Mouse (Mus musculus): Measurements from ENCODE around the gene Eif4enif1. TPM values are rescaled to one million over a fixed set of nuclear protein-coding genes. Genes with fewer than 3 reads are reported as not detected.
"Not testable (repeated sequence)": the region's sequence is repeated elsewhere in the genome, so short reads cannot be mapped to it uniquely, and the experiment has no call there.

Eif4enif1 gene
- total RNA-seq, 2 experiments from 2014 or later = 45.8 to 53.6 TPM

DNA sequence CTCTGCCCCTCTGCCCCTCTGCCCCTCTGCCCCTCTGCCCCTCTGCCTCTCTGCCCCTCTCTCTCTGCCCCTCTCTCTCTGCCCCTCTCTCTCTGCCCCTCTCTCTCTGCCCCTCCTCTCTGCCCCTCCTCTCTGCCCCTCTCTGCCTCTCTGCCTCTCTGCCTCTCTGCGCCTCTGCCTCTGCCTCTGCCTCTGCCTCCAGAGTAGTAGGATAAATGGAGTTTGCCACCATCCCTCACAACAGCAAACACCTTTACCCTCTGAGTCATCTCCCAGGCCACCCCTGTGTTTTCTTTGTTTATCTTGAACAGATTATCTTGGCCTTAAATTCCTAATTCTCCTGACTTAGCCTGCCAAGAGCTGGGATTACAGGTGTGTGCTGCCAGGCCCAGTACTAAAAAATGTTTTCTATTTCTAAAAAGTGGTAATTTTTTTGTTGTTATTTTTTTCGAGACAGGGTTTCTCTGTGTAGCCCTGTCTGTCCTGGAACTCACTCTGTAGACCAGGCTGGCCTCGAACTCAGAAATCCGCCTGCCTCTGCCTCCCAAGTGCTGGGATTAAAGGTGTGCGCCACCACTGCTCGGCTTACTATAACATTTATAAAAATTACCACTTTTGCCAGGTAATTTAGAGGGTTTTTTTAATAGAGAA lies 21.6 kb upstream of the Eif4enif1 start:
- not testable (repeated sequence) for DNase-seq (ENCODE audit: low spot score in 2 of 2)

DNA sequence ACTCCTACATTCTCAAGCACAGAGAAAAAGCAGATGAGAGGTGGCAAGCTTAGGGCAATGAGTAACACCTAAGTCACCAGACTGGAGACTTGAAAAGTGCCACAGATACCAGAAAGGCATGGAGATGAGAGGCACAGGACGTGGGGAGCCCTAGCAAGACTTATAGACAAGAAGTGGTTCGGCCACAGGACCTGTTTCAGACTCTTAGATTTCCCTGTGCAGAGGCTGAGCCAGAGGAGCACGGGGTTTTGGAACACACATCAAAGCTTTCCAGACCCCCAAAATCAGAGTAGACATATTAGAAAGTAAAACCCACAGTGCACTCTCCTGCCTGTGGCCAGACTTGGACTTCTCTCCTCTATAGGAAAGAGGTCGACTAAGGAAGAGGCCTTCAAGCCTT lies 20.9 kb upstream of the Eif4enif1 start:
- peak; percentile 87 to 95 for DNase-seq (ENCODE audit: low spot score in 2 of 2)

DNA sequence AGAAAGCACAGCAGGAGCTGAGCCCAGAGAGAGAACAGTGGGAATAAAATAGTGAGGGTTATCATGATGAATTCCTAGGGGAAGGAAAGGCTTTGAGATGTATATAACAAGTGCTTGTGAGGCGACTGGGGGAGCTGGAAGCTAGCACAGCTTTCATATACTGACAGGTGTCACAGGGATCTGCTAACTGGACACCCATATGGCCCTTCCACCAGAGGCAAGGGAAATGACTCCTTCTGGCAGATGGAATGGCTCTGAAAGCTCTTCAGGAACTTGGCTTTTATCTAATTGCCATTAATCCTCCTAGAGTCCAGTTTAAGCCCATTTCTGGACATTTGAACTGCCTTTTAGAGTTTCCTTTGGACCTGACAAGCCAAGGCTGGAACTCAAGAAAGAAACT lies 20.2 kb upstream of the Eif4enif1 start:
- DNase-seq (ENCODE audit: low spot score in 2 of 2) = not testable (repeated sequence)

DNA sequence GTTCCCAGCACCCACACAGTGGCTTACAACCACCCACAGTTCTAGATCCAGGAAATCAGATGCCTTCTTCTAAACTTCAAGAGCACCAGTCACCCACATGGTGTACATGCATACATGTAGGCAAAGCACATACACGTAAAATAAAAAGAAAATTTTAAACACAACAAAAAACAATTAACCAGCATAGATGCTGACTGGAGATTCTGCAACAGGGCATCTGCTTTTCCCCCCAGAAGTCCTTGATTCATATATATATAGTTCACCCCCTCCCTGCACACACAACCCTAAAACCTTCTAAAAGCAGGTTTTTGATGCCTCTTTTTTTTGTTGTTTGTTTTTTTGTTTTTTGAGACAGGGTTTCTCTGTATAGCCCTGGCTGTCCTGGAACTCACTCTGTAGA lies 19.5 kb upstream of the Eif4enif1 start:
- DNase-seq (ENCODE audit: low spot score in 2 of 2) = peak; percentile 31 to 32

DNA sequence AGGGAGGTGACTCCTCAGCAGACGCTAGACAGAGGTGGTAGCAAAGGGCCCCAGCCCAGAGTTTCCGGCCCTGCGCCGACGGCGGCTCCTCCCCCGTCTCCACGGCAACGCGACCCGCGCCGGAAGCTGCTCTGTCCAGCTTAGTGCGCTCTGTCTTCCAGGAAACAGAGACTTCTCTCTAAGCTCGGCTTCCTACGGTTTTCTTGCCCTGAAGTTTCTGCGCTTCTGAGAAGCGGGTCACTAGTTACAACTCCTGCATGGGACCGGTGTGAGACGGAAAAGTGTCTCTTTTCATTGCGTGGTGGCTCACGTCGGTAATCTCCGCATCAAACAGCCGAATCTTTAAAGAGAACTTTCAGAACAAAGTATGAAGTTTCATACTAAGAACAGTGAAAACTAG lies 8.8 kb upstream of the Eif4enif1 start, which contains the start of gene Sfi1:
Sfi1 (minus strand) TSS at position 101 of the 400 bp plus-strand sequence.
- no peak for DNase-seq (ENCODE audit: low spot score in 2 of 2)

DNA sequence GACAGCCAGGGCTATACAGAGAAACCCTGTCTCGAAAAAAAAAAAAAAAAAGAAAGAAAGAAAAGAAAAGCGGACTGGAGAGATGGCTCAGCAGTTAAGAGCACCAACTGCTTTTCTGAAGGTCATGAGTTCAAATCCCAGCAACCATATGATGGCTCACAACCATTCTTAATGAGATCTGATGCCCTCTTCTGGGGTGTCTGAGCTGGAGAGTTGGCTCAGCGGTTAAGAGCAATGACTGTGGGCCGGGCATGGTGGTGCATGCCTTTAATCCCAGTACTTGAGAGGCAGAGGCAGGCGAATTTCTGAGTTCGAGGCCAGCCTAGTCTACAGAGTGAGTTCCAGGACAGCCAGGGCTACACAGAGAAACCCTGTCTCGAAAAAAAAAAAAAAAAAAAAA lies 1.6 kb upstream of the Eif4enif1 start:
- DNase-seq (ENCODE audit: low spot score in 2 of 2) = not testable (repeated sequence)

DNA sequence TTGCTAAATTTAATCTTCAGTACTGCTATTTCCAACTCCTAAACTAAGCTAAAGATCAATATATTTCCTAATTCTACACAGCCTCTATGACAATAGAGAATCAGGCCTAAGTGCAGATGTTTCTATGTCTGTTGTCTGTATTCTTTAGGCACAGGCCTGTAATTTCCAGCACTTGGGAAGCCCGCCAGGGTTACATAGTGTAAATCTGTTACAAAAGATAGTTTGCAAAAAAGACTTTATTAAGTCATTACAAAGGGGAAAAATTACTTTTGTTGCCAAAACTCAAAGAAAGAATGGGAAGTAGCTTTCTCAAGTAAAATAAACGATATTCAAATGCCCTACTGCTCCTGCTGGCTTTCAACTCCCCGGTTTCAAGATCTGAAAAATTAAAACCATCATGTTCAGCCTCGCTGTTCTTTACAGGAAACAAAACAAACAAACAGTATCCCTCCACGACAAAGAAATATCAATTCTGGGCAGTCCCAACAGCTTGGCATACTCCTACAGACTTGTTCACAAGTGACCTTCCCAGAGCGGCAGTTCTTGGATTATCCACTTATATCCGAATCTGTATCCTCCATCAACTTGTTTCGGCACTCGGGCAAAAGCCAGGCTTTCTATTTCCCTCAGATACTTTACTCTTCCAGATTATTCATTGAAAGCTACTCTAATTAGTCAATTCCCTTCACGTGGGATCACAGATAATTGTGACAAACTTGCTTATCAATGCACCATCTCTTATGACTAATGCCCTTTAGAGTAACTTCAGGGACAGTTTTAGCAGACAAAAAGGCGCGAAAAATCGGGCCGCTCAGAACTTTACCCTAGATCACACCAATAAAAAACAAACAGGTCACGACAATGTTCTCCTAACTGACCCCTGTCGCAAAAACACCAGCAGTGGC lies 614 bp upstream of the Eif4enif1 start:
- peak in 1 of 2 experiments; percentile 38 for DNase-seq (ENCODE audit: low spot score in 2 of 2)

DNA sequence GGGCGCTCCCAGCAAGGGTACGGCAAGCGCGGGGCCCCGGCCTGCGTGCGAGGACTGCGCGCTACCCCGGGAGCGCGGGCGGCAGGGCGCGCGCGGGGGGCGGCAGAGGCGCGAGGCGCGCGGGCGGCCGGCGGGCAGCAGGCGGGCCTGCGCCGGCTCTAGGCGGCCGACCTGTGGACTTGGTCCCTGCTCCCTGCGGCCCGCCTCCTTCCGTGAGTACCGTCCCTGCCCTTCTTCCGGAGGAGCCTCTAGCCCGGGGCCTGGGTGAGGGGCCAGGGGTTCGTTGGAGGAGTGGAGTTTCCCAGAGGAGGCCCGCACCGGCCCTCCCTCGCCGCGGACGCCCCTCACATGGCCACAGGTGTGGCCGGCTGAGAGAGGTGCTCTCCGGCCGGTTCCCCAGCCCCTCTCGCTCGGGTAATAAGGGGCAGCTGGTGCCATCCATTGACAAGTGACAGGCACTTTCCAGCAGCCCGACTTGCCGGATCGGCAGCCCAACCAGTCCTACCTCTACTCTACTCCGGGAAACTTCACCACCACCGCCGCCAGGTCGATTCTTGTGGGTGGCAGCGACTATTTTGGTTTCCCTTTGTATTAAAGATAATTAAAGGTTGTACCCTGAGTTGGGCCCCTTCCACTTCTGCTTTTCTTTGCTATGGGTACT lies 719 bp downstream of the Eif4enif1 start:
- DNase-seq (ENCODE audit: low spot score in 2 of 2) = peak; percentile 24 to 61

DNA sequence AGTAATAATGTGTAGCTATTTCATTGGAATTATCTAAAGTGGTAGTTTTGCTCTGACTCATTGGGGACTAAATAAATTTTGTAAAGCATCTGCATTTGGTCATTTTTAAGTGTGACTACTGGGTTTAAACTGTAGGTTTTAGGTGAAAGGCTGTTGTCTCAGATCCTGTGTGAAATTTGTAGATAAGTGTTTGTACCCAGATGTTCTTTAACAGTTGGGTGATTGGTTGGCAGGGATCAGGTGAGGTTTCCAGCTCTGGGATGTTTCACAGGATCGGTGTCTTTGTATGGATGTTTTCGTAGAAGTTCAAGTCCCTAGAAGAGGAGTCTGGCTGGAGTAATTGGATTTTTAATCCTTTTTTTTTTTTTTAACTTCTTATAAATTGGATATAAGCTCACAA lies 1.6 kb downstream of the Eif4enif1 start:
- DNase-seq (ENCODE audit: low spot score in 2 of 2) = no peak

DNA sequence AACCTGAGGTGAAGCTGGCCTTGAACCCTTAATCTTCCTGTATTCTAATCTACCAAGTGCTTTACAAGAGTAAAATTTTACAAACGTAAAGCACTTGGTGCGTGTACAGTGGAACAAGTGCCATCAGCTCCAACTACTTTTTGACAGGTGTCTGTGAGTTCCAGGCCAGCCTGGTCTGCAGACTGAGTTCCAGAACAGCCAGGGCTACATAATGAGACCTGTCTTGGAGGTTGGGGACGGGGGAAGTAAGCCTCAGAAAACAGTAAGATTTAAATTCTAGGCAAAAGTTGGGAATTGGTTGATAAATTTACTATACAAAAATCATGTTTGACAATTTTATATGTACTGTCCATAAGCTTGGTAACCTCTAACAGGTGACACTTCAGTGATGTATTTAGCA lies 3.0 kb downstream of the Eif4enif1 start:
- no peak for DNase-seq (ENCODE audit: low spot score in 2 of 2)

DNA sequence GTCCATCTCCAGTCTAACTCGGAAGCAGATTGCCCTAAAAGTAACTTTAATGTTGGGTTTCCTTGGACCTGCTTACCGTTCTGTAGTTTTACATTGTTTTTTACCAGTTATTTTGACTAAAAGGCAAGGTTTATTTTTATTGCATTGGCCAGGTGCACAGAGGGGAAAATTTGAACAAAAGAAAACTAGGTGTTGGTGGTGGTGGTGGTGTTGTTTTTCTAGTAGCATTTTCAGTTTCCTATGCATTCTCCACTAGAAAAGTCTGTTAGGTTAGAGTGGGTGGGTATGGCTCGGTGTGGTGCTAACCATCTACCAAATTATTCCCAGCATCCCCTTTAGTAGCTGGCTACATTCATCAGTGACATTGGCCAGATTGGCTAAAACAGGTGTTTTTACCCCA lies 4.6 kb downstream of the Eif4enif1 start:
- DNase-seq (ENCODE audit: low spot score in 2 of 2) = no peak

DNA sequence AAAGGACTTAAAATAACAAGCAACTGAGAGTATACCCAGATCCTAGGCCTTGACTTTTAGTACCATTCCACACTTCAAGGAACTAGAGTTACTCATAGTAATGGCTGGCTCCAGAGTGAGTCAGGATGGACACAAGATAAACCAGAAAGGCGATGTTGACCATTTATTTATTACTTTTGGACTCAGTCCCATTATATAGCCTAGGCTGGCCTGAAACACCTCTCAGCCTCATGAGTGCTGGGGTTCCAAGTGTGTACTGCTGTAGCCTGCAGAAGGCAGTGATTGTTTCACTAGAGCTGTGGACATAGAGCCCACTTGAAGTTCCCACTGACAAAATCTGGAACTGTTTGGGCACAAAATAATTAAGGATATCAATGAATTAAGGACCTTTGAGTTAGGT lies 10.3 kb downstream of the Eif4enif1 start:
- no peak for DNase-seq (ENCODE audit: low spot score in 2 of 2)

DNA sequence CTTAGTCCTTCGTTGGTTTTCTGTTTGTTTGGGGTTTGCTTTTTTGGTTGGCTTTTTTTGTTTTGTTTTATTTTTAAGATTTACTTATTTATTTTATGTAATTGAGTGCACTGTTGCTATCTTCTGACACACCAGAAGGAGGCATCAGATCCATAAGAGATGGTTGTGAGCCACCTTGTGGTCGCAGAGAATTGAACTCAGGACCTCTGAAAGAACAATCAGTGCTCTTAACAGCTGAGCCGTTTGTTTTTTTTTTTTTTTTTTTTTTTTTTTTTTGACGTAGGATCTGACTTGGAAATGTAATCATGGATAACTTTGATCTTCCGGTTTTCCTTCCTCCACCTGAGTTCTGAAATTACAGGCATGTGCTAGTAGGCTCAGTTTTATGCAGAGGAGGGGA lies 20.9 kb downstream of the Eif4enif1 start:
- no peak for DNase-seq (ENCODE audit: low spot score in 2 of 2)

DNA sequence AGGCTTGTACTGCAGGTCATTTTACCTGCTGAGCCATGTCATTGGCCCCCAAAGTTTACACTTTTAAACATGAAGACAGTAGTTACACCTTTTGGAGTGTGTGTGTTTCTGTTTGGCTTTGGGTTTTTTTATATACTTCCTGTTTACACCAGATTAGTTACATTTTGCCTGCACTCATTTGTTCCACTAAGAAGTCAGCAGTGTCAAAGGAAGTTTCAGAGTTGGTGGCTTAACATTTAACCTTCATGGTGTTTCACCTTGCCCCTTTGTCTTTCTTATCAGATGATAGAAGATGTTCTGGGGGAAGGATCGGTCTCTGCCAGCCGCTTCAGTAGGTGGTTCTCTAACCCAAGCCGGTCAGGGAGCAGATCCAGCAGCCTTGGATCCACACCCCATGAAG lies 24.9 kb downstream of the Eif4enif1 start:
- no peak for DNase-seq (ENCODE audit: low spot score in 2 of 2)

DNA sequence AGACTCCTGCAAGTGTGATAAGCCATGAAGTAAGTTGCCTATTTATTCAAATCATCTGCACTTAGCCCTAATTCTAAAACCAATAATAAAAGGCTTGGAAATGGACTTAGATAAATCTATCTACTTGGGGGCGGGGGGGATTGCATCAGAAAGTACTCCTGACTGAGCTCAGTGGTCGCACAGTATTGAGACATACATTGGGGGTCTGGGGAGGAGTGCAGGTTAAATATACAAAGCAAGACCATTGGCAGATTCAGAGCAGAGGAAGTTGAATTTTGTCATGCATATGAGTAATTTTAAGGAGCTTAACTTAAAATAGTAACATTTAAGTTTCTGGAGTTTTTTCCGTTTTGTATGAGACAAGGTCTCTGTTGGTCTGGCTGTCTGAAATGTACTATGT lies 30.1 kb downstream of the Eif4enif1 start:
- no peak for DNase-seq (ENCODE audit: low spot score in 2 of 2)

DNA sequence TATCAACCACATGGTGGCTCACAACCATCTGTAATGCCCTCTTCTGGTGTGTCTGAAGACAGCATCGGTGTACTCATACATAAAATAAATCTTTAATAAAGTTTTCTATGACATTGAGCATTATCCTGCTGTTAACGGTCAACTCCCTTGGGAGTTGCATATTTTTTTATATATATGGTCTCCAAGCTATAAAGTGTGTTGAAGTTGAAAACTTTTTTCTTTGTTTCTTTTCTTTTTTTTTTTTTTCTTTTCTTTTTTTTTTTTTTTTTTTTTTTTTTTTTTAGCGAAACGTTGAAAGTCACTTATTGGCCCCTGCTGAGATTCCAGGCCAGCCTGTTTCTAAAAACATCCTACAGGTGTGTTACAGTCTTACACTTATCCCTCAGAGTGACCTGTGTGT lies 31.5 kb downstream of the Eif4enif1 start:
- DNase-seq (ENCODE audit: low spot score in 2 of 2) = no peak

DNA sequence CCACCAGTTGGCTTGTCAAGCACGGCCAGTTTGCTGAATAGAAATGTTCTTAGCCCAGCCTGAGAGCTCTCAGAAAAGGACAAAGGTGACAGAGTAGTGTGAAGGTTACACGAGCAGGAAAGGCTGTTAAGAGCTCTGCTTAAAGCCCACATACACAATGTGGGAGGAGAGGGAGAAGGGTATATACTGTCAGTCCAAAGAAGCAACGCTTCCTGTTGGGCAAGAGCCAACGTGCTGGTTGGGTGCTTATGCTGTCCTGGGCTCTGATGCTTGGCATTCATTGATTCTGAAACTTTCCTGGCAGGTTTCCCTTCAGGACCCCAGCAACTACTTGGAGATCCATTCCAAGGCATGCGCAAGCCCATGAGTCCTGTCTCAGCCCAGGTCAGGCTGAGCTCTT lies 33.1 kb downstream of the Eif4enif1 start:
- DNase-seq (ENCODE audit: low spot score in 2 of 2) = no peak

DNA sequence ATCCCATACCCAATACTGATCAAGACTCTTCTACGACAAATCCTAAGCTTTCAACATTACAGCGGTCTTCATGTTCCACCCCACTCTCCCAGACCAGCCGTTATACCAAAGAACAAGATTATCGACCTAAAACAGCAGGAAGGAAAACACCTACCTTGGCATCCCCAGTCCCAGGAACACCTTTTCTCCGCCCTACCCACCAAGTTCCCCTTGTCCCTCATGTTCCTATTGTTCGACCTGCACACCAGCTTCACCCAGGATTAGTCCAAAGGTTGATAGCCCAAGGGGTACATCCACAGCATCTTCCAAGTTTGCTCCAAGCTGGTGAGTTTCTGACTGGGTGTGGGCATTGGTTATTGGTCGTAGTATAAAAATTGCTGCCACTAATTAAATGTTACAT lies 40.2 kb downstream of the Eif4enif1 start:
- DNase-seq (ENCODE audit: low spot score in 2 of 2) = no peak

DNA sequence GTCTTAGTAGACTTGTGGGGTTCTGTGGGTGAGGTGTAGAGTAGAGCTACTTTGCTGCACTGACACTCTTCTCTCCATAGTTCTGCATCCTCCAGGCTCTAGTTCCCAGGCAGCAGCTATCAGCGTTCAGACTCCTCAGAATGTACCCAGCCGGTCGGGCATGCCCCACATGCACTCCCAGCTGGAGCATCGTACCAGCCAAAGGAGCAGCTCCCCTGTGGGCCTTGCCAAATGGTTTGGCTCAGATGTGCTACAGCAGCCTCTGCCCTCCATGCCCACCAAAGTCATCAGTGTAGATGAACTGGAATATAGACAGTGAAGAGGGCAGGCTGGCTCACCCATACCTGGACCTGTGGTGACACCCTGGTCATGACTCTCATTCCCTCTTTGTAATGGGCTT lies 41.6 kb downstream of the Eif4enif1 start:
- no peak for DNase-seq (ENCODE audit: low spot score in 2 of 2)

DNA sequence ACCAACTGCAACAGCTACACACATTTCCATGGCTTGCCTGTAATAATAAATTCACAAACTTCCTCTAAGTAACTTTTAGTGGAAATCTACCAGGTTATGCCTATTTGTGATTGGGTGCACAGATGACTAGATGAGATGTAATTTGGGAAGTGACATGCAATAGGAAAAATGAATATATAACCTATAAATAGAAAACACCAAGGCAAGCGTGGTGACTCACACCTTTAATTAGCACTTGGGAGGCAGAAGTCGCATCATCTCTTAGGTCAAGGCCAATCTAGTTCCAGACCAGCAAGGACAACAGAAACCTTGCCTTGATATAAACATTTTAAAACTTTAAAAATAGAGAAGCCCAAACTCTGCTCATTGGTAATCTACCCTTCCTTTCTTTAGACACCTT lies 45.2 kb downstream of the Eif4enif1 start:
- no peak for DNase-seq (ENCODE audit: low spot score in 2 of 2)

DNA sequence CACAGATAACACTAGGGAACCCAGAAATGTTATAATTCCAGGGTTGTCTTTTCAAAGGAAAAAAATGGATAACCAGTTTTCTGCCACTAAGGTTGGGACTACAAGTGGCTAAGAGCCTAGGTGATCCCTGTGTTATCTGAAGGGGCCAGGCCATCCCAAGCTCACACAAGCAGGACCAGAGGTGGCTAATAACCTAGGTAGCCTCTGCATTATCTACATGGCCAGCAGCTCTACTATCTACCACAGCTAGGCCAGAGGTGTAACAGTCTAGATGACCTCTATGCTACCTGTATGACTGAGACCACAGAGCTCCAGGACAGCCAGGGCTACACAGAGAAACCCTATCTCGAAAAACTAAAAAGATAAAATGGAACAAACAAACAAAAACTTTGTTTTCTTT lies 57.3 kb downstream of the Eif4enif1 start:
- no peak for DNase-seq (ENCODE audit: low spot score in 2 of 2)

Data from gastrocnemius, postnatal 4 days (tissue).